Mouse (Mus musculus) ES-E14 (cell line): Measurements from ENCODE around the gene Gm11034. TPM values are rescaled to one million over a fixed set of nuclear protein-coding genes. Genes with fewer than 3 reads are reported as not detected.
A peak's percentile ranks its signal among the peaks of the same experiment; 100 is the strongest.

Source experiments
- DNase-seq: peaks from one replicate; pipeline ENCODE4 v3.0.0-alpha.2; 2013; ENCODE audit warnings: low read depth, low spot score
- H3K27ac ChIP-seq: 2 replicates; pipeline ENCODE4 v1.5.1; 2012; ENCODE audit warnings: low read depth, mild to moderate bottlenecking, low read length, moderate library complexity, mixed read lengths; ENCODE audit not compliant: poor library complexity, insufficient read depth, severe bottlenecking
- H3K36me3 ChIP-seq: 2 replicates; pipeline ENCODE4 v1.6.1; 2012; ENCODE audit warnings: mild to moderate bottlenecking, low read length, moderate library complexity, mixed read lengths; ENCODE audit not compliant: control insufficient read depth, poor library complexity, insufficient read depth, severe bottlenecking
- H3K4me1 ChIP-seq, 2 experiments: fragments of 150-350 bp in 1 of 2; sonication (generic) in 1 of 2; 2 replicates each; pipeline ENCODE4 v1.6.1; 2012; ENCODE audit warnings: low read length in 2 of 2, mild to moderate bottlenecking in 1 of 2, mixed read lengths in 1 of 2; ENCODE audit not compliant: control insufficient read depth in 2 of 2, insufficient read depth in 2 of 2, poor library complexity in 1 of 2
- H3K4me3 ChIP-seq, 2 experiments: fragments of 150-350 bp in 1 of 2; sonication (generic) in 1 of 2; 2 replicates each; pipeline ENCODE4 v1.5.1; 2012; ENCODE audit warnings: low read length in 2 of 2, low read depth in 1 of 2, mild to moderate bottlenecking in 1 of 2, mixed read lengths in 1 of 2; ENCODE audit not compliant: insufficient read depth in 1 of 2, poor library complexity in 1 of 2, severe bottlenecking in 1 of 2
- H3K9ac ChIP-seq: 2 replicates; pipeline ENCODE4 v1.6.1; 2012; ENCODE audit warnings: low read depth, mild to moderate bottlenecking, low read length, mixed read lengths; ENCODE audit not compliant: poor library complexity, insufficient read depth, severe bottlenecking
- H3K9me3 ChIP-seq: fragments of 150-350 bp; sonication (generic); 2 replicates; pipeline ENCODE4 v1.6.1; 2012; ENCODE audit warnings: low read depth, mild to moderate bottlenecking, low read length; ENCODE audit not compliant: control insufficient read depth, insufficient read depth
- CHD2 ChIP-seq: IDR thresholded peaks from 2 replicates; pipeline ENCODE4 v1.6.1; 2014; ENCODE audit warnings: mild to moderate bottlenecking, low read depth, low read length, inconsistent platforms
- HCFC1 ChIP-seq: IDR thresholded peaks from 2 replicates; pipeline ENCODE4 v1.6.1; 2012; ENCODE audit warnings: low read length, inconsistent platforms, borderline replicate concordance; ENCODE audit not compliant: insufficient read depth
- MAFK ChIP-seq: IDR thresholded peaks from 2 replicates; pipeline ENCODE4 v1.6.1; 2014; ENCODE audit warnings: mild to moderate bottlenecking, low read depth, low read length, inconsistent platforms; ENCODE audit not compliant: insufficient read depth
- ZC3H11A ChIP-seq: IDR thresholded peaks from 2 replicates; pipeline ENCODE4 v1.6.1; 2012; ENCODE audit warnings: low read depth, mild to moderate bottlenecking, inconsistent platforms, low read length, borderline replicate concordance
- ZNF384 ChIP-seq: IDR thresholded peaks from 2 replicates; pipeline ENCODE4 v1.6.1; 2012; ENCODE audit warnings: low read depth, low read length, inconsistent platforms
- in situ Hi-C, 2 experiments: fragments of 600-800 bp; cut with MboI; formaldehyde crosslinking; loops; one replicate each; pipeline ENCODE4 v1.15.1; 2025; ENCODE audit warnings: low sequenced_read_pairs in 2 of 2, inconsistent platforms in 1 of 2; ENCODE audit not compliant: unreplicated experiment in 2 of 2
- total RNA-seq: library from RNA; depleted of rRNA; stranded (reverse); fragments of 300-350 nt; gene quantifications from 2 replicates; pipeline ENCODE4 v1.2.3, GENCODE M21; 2012

Gm11034 gene
- total RNA-seq, 1 experiment, result not detected

DNA sequence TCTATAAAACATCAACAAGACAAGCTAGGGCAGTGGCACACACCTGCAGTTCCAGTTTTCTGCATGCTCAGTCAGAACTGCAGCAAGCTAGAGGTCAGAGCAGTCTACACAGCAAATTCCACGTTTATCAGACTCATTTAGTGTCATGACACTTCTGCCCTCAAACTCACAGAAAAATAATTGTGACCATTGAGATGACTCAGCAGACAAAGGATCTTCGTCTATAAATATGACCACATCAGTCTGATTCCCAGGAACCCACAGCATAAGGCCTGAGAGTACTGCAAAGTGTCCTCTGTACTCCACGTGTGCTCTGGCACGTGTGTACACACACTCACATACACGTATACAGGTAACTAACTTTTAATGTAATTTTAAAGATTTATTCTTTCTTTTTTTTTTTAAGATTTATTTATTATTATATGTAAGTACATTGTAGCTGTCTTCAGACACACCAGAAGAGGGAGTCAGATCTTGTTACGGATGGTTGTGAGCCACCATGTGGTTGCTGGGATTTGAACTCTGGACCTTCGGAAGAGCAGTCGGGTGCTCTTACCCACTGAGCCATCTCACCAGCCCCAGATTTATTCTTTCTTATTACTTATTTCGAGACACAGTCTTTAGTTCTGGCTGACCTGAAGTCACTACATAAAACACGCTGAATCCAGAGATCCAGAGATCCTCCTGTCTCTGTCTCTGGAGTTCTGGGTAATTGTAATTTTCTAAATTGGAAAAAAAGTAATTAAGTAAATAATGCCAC is 5.5 kb upstream of the Gm11034 start:
- in situ Hi-C loops, result no loop called here
- Histone ChIP-seq H3K9ac (no peak overlapping the region), H3K9me3 (no peaks in the 10 kb centered on the region), H3K4me1 (peaks cover 0 to 6% of the 10 kb centered on the region in 2 experiments; a peak in 2 of 4 replicates), H3K27ac (no peak overlapping the region), H3K4me3 (peak overlapping the region in 1 of 2 experiments; percentile 83; a peak in 2 of 4 replicates), H3K36me3 (peaks cover 9% of the 10 kb centered on the region; the same call in 1 of the 2 replicates)
- TF ChIP-seq ZC3H11A (no peak), MAFK (no peak), ZNF384 (no peak), HCFC1 (no peak), CHD2 (no peak)
- DNase-seq, result no peak

DNA sequence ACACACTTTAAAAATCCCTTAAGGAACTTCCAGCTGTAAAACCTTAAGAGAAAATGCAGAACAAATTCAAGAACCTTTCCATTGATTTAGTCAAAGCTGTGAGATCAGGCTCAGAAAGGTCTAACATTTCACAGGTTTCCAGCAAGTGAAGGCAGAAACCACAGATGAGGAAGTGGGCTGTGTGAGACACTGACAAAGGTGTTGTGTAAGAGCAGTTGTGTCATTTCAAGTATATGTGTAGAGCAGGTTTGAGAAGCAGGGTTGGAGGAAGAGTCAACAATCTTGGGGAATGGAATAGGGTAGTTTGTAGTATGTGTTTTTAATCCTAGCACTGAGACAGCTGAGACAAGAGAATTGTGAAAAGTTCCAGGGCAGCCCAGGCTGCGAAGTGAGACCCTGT is 2.4 kb upstream of the Gm11034 start:
- no peak overlapping the region for H3K9ac ChIP-seq
- no peaks in the 10 kb centered on the region for H3K36me3 ChIP-seq
- H3K27ac ChIP-seq, result no peak overlapping the region
- no peak for DNase-seq
- no peak for TF ChIP-seq ZNF384
- TF ChIP-seq MAFK, result no peak
- no peak for TF ChIP-seq ZC3H11A
- TF ChIP-seq CHD2, result no peak
- TF ChIP-seq HCFC1, result no peak
- in situ Hi-C loops, result no loop called here
- H3K4me1 ChIP-seq, result peaks cover 0 to 6% of the 10 kb centered on the region in 2 experiments; a peak in 2 of 4 replicates
- H3K9me3 ChIP-seq, result no peaks in the 10 kb centered on the region
- no peak overlapping the region for H3K4me3 ChIP-seq

DNA sequence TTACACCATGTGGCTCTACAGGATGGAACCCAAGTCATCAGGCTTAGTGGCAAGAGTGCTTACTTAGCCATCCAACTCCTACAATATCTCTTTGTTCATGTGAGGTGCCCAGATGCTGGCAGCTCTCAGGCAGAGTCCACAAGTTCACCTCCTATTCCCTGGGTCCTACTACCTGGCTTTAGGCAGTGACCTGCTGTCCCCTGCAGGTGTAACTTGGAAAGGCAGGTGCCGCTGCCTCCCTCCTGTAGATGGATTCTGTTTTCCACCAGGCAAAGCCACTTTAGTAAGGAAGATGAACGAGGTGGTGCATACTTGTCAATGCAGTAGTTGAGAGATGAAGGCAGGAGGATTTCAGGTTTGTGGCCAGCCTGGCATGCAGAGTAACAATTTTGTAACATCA is 1.6 kb upstream of the Gm11034 start:
- DNase-seq, result no peak
- H3K9me3 ChIP-seq, result no peaks in the 10 kb centered on the region
- no peaks in the 10 kb centered on the region for H3K4me1 ChIP-seq
- H3K9ac ChIP-seq, result no peak overlapping the region
- TF ChIP-seq MAFK, result no peak
- TF ChIP-seq ZC3H11A, result peak; percentile 70; the same call in 1 of the 2 replicates
- no peak for TF ChIP-seq CHD2
- H3K36me3 ChIP-seq, result no peaks in the 10 kb centered on the region
- no peak overlapping the region for H3K4me3 ChIP-seq
- H3K27ac ChIP-seq, result no peak overlapping the region
- in situ Hi-C loops, result no loop called here

DNA sequence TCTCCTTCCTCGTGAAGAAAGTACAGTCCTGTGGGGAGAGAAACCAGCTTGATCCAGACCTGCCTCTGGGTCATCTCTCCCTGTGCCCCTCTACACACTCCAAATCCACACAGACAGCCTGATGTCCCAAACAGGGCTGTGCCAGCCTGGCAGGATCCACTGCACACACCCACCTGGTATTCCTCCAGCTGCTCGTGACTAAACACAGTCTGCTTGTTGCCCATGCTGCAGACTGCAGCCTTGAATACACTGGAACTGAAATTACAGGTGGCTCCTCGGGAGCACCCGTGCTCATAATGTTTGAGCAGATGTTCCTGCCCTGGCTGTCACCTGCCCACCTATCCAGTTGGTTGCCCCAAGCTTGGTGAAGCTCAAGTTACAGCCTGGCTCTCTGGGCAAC is 685 bp downstream of the Gm11034 start, which contains the start of gene Cib3:
TSS of gene Cib3 (minus strand) at position 87 of the 400 bp plus-strand sequence.
- Histone ChIP-seq H3K36me3 (no peaks in the 10 kb centered on the region), H3K9ac (no peak within 1 kb of the TSS), H3K27ac (no peak within 1 kb of the TSS), H3K4me1 (no peaks in the 10 kb centered on the region), H3K9me3 (no peaks in the 10 kb centered on the region), H3K4me3 (no peak within 1 kb of the TSS)
- DNase-seq, result no peak
- in situ Hi-C loops, result no loop called here
- TF ChIP-seq MAFK (no peak), CHD2 (no peak)

DNA sequence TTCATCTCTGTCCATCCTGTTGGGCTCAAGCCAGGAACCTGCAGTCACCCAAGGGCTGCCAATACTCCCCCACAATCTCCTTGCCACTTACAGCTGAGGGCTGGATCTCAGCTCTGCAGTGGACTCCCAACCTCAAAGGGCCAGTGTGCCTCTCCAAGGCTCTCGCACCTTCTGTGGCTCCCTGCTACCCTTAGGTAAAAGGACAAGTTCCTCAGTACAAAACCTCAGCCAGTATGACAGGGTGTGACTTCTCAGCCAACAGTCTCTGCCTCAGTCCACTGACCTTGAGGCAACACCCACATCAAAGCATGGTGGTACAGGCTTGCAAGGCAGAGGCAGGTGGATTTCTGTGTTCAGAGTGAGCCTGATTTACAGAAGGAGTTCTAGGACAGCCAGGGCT is 1.6 kb downstream of the Gm11034 start:
- no peak overlapping the region for H3K4me3 ChIP-seq
- H3K9me3 ChIP-seq, result no peaks in the 10 kb centered on the region
- H3K27ac ChIP-seq, result no peak overlapping the region
- no peak for TF ChIP-seq ZNF384
- no peak for TF ChIP-seq MAFK
- TF ChIP-seq ZC3H11A, result no peak
- TF ChIP-seq HCFC1, result no peak
- no peak for TF ChIP-seq CHD2
- H3K9ac ChIP-seq, result no peak overlapping the region
- in situ Hi-C loops, result no loop called here
- no peaks in the 10 kb centered on the region for H3K4me1 ChIP-seq
- DNase-seq, result no peak
- no peaks in the 10 kb centered on the region for H3K36me3 ChIP-seq
